Mouse (Mus musculus) retina, adult 2 months (tissue): Measurements from ENCODE around the gene Gns.

Experiments
- DNase-seq: peaks from one replicate; pipeline ENCODE4 v3.0.0-alpha.2; 2012; ENCODE audit warnings: low read depth, low spot score

The Gns gene

DNA sequence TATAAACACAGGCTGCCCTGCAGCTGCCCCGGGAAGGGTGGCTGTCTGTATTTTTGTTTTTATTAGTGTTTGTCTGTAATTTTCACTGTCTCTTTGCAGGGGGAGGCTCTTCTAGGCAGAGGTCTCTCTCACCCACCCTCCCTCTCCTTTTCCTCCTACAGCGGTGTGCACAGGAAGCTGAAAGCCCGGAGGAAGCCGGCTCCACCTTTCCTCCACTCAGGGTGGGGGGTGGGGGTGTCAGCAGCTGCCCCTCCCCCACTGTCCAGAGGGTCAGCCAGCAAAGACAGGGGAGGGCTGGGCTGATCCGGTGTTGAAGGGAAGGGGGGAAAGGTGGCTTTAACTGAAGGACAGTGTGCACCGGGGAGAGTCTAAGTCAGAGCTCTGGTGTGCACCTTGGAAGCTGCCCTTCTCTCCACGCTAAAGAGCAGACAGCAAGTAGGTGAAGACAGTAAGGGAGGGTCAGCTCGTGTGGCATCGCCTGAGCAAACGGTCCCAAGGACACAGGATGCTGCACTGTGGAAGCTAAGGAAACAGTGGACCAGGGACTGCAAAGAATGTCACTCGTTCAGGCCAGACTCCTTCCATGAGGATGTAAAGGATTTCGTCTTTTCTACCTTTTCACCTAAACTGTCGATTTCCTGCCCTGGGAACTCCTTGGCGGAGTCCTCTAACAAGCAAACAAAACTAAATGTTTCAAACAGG, 65.2 kb downstream of the Gns start:
- DNase-seq: no peak

DNA sequence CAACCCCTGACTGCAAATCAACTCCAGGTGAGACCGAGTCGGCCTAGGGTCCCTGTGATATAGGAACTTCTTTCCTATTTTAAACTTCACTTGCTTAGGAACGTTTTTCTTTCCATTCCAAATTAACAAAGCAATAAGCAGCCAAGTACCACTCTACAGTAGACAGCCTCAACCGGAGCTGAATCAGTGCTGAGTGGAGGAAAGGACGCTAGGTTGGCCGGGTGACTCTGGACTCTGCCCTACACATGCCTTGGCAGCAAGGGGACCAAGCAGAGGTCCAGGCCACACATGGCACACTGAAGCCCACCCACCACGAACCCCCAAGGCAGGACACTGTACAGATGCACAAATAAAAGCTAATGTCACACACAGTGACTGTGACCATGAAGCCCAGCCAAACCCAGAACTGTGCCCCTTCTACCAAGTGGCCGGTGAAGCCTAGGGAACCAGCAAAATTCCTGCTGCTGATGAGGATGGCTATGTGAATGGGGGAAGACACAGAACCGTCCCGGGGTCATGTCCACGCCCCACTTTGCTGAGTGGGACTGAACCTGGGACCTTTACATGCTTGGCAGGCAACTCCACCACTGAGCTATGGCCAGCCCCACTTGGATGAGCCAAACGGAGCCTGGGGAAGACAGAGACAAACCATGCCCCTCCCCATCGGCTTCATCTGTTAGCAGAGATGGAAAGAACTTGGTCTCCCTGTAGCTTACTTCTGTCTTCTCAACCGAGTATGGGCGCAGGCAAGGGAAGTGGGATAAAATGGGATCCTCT, 66.1 kb downstream of the Gns start:
- no peak for DNase-seq

DNA sequence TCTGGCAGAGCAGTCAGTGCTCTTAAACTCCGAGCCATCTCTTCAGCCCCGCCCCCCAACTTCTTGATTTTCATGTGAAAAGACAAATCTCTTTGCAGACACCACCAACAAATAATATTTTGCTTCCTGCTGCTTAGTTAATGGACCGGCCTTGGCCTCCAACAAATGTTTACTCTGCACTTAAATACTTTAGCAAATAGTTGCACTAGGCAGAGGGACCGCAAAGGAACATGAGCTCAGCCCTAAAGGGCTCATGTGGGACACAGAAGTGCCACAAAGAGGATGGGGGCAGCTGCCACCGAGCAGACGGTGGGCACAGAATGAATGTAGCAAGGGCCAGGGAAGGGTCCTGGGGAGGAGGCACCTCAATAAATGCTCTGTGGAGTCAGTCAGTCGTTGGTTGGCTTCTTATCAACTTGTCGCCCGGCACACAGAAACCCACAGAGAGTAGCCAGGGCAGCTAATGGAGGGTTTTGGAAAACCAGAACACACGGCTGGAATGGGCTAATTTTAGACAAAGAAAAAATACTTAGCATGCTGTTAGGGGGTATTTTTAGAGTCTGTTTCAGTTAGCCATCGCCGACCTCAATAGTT, 67.2 kb downstream of the Gns start:
- DNase-seq: no peak

DNA sequence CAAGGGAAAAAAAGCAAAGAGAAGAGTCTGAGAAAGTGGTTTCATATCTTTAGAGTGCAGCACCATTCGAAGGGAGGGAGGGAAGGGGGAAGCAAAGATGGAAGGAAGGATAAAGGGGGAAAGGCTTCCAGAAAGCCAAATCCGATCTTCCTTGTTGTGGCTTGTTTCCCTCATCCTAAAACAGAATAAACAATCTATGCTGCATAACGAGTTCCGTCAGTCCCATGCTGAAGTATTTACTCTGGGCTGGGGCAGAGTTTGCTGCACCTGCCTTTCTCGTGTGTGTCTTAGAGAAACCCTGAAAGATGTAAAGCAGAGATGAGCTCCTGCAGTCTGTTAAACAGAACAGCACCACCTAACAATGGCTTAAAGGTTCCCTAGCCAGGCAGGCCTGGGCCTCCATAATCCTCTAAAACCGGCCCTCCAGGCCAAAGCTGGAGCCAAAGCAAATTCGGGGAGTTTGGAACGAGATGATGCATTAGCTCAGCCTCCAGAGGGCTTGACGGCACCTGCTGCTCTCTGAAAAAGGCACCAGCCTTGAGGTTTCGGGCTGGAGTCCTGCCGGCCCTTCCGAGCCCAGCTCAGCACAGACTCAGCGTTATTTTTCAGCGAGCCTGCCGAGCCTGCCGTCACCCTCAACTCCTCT, 67.9 kb downstream of the Gns start:
- no peak for DNase-seq

DNA sequence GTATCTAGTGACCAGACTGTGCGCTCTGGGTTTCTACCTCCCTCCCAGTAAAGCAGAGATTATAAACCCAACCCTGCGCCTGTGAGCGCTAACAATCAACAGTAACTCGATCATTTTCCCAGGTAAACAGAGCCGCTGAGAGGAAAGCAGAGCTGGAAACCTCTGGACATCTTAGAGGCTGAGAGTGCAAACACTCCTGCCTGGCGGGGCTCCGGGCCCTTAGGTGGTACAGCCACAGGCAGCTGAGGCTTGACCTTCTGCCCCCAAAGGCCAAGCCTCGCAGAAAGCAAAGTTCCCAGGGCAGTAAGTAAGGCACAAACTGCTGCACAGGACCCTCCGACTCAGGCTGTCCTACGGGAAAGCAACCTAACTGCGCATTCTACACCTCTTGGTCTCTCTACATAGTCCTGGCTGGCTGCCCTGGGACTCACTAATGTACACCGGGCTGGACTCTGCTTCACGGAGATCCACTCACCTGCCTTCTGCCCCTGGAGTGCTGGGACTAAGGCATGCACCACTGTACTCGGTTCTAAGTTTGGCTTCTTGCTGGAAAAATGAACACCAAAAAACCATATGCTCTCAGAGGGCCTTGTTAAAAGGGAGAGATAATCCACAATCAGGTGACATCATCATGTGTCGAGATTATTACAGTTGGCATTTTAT, 69.7 kb downstream of the Gns start:
- DNase-seq: no peak

DNA sequence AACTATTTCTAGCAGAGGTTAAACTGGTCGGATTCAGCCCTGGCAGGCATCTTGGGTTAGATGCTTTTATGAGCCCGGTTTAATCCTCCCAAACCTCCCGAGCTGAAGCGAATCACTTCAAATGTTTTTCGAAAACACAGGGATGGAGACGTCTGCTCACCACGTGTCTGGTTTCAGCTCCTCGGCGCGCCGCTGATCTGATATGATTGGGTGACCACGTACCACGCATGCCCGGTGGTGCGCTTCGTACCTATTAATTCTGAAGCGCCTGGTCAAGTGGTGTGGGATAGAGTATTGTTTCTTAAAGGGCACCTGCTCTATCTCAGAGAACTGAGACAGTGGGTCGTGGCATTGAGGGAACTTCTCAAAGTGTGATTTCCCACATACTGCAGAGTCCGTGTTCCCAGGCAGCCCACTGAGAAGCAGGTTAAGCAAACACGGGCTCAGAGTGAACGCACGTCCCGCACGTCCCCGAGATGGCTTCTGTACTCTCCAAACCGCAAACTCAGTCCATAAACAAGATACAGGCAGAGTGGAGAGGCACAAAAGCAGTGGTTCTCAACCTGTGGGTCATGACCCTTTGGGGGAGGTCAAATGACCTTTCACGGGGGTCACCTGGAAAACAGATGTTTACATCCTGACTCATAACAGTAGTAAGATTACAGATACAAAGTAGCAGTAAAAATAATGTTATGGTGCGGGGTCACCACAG, 70.8 kb downstream of the Gns start:
- DNase-seq: no peak

DNA sequence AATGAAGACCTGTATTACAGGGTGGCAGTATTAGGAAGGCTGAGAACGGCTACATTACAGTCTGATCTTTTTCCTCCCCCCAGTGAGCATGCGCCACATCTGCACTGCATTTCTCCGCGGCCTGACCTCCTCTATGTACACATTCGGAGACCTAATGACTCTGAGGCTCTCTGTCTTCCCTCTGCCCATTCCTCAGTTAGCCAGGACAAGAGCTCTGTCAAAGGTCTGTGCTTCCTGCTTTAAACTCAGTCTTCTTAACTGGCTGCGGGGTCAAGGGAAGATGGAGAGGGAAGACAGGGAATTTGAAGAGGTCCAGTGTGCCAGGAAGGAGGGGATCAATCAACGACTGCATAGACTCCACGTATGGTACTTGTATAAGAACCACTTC, 71.4 kb downstream of the Gns start:
- no peak for DNase-seq

DNA sequence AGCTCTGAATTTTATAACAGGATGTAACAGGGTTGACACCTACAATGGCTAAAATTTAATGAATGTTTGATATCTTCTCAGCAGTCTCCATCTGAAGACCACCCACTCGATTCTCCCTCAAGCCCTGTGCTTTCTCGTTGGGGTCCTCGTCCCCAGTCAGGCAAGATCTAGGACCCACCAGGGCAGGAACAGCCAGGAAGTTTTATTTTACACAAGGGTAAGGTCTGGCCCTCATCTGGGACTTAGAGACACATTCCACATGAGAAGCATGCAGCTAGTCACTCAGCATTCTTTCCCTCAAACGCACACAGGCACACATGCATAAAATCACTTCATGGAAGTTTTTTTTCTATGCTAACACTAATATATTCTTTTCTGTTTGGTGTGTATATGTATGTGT, 71.8 kb downstream of the Gns start:
- no peak for DNase-seq

DNA sequence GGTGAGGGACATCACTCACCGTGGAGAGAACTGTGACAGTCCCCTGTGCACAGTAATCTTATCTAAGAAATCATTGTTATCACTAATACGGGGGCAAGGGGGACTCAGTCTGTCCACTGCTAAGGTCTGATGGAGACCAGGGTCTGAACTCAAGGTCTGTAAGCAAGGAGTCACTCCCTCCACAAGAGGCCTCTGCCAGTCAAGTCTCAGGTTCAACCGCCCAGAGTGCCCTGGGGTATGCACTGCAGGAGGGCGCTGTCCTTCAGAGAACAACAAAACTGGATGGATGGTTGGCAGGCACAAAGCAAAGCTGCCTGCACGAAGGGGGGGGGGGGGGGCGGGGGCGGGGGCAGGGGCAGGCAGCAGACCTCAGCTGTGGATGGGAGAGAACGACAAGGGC, 73.2 kb downstream of the Gns start:
- DNase-seq: no peak

DNA sequence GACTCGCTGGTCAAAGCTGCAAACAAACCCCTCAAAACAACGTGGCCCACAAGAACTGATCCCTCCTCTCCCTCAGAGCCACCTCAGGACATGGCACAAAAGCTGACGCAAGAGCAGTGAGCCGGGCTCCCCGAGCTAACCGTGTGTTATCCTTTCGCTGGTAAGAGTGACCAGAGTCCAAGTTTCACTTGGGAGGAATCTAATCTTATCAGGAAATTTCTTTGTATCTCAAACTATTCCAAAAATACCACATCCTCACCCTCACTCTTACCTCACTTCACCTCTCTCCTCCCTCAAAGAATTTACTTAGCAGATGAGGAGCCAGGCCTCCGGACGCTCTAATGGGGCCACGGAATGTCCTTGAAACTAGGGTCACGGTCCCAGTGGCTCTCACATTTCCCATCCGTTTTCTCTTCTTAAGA, 74.4 kb downstream of the Gns start:
- DNase-seq: no peak

DNA sequence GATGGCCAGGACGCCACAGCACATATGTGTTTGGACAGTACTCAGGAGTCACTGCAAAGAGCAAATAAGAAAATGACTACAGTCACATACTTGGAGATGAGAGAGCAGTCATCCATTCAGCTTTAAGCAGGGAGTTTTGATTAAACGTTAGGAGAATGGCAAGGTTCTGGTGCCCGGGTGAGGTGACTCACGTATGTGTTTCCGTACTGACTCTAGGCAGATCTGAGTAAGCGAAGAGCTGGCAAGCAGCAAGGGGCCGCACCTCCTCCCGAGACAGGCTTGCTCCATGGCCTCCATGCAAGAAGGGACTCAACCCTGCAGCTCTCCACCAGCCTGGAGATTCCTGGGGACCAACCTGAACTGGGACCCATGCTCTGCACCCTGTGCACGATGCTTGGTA, 78.9 kb downstream of the Gns start:
- no peak for DNase-seq

DNA sequence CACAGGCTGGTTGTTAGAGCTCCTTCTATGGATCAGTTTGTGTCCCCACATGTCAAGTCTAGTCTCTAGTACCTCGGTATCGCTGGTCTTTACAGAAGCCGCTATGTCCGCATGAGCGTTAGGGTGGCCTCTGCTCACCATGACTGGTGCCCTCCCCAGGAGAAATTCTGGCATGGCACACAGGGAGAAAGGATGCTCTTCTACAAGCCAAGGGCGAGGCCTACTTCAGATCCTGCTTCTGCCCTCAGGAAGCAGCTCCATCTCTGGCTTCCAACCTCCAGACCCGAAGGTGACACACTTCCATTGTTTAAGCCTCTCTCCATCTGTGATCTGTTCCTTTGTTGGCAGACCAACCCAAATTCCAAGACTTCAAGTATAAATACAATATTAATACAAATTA, 79.3 kb downstream of the Gns start:
- no peak for DNase-seq

DNA sequence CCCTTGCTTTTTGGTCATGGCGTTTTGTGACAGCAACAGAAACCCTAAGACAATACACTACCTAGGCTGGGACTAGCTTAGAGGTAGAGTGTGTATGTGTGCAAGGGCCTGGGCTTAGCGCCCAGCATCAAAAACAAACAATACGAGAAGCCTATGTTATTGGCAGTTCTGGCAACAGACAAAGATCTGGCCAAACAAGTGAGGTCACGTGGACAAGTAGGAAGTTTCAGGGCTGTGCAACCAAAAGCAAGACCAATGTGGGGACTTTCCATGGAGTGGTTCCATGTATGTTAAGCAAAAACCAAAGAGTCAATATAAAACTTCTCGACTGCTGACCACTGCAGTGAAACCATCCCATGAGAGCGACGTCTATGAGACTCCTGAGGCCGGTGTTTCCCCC, 80.9 kb downstream of the Gns start:
- DNase-seq: no peak
